Mouse (Mus musculus): ENCODE measurements around the gene Grk5. TPM values are rescaled to one million over a fixed set of nuclear protein-coding genes. Genes with fewer than 3 reads are reported as not detected.
A peak's percentile ranks its signal among the peaks of the same experiment; 100 is the strongest.

The Grk5 gene
- polyA plus RNA-seq, 1 experiment from 2014 or later: 4.0 TPM

DNA sequence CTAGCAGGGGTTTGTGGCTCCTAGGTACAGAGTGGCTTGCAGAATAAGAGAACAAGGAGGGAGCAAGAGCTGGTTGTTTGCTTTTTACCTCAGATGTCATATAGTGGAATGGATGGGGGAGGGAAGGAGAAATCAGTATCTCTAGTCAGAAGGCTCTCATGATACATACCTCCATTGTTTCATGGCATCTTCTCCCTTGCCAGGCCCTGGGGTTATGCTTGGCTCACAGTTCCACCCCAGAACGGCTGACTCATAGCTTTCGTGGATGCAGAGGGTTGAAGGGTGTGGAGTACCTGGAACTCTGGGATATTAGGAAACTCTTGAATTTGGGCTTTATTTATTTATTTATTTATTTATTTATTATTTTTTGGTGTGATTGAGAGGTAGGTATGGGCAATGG, 84.0 kb downstream of the Grk5 start:
- no peak overlapping the region for H3K27ac ChIP-seq
- 100% methylated on average over 2 of the region's 2 CpGs for WGBS (ENCODE audit: missing documents)
- H3K79me2 ChIP-seq (ENCODE audit: inconsistent target): no peaks in the 10 kb centered on the region
- H3K36me3 ChIP-seq (ENCODE audit: inconsistent target): no peaks in the 10 kb centered on the region
- no peak overlapping the region for H3K4me3 ChIP-seq (ENCODE audit: inconsistent target)

- Histone ChIP-seq H3K36me3 (ENCODE audit: inconsistent target) (no peaks in the 10 kb centered on the region), H3K27ac (no peak overlapping the region), H3K4me3 (ENCODE audit: inconsistent target) (no peak overlapping the region), H3K79me2 (ENCODE audit: inconsistent target) (no peaks in the 10 kb centered on the region)
- WGBS (ENCODE audit: missing documents): 100% methylated on average over 1 of the region's 1 CpGs
These were observed 90.0 kb downstream of the Grk5 start for GRCm38 (mm10) chr19:60979581-60979980.

DNA sequence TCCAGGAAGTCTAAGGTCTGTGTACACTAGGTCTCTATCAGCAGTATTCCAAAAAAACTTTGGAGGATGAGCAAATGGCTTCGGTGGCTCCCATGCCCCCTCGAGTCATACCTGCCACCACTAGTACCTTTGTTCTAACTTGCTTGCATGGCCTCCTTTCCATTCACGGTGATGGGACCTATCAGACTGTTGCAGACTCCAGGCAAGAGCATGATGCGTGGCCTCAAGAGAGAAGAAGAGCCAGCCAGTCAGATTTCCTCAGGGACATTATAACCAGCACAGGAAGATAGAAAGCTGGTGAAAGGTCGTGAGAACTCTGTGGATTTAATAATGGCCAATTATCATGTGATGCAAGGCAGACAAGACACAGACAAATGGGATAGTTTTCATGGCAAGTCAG, 91.8 kb downstream of the Grk5 start:
- Histone ChIP-seq H3K36me3 (ENCODE audit: inconsistent target) (no peaks in the 10 kb centered on the region), H3K79me2 (ENCODE audit: inconsistent target) (no peaks in the 10 kb centered on the region), H3K27ac (peak overlapping the region; percentile 34), H3K4me3 (ENCODE audit: inconsistent target) (no peak overlapping the region)
- 96% methylated on average over 5 of the region's 5 CpGs for WGBS (ENCODE audit: missing documents)

GRCm38 (mm10) chr19:60981894-60982293, 92.3 kb downstream of the Grk5 start:
- H3K27ac ChIP-seq: peak overlapping the region; percentile 34
- H3K4me3 ChIP-seq (ENCODE audit: inconsistent target): no peak overlapping the region
- WGBS (ENCODE audit: missing documents): 19% methylated on average over 2 of the region's 2 CpGs

DNA sequence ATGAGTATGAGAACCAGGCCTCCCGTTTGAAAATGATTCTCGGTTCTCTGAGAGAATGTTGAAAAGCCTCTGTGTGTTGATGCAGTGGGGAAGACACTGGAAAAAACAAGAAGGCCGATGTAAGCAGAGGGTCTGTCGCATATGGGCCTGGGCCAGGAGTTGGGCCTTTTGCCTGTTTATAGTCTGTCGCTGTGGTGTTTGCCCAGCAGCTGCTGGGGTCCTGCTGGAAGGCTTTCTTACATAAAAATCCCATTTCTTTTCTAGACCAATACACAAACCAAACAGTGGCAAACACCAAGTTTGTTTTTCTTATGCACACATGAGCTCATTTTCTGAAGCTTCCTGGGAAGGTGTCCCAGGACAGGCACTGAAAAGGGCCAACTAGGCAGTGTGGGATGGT, 100.2 kb downstream of the Grk5 start:
- Histone ChIP-seq H3K27ac (no peak overlapping the region), H3K4me3 (ENCODE audit: inconsistent target) (no peak overlapping the region), H3K36me3 (ENCODE audit: inconsistent target) (no peaks in the 10 kb centered on the region), H3K79me2 (ENCODE audit: inconsistent target) (no peaks in the 10 kb centered on the region)
- 95% methylated on average over 5 of the region's 5 CpGs for WGBS (ENCODE audit: missing documents)

More at GRCm38 (mm10) chr19:60981894-60982293, 92.3 kb downstream of the Grk5 start:
- no peaks in the 10 kb centered on the region for H3K79me2 ChIP-seq (ENCODE audit: inconsistent target)
- H3K36me3 ChIP-seq (ENCODE audit: inconsistent target): no peaks in the 10 kb centered on the region

DNA sequence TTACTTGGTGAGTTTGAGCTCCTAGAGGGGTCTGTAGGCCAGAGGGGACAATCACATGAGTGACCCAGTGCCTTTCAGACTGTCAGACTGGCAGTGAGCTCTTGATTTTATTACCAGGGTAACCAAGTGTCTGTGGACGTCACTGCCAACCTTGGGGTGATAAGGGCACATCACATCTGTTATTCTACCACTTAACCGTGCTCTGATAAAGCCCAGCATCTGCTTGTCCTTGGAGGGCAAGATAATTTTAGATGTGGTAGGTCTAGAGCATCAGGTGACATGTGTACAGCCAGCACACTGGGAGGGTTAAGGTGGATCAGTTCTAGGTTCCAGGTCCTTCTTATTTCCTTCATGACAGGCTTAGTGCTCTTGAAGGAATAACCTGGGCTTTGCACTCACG, 104.7 kb downstream of the Grk5 start:
- Histone ChIP-seq H3K36me3 (ENCODE audit: inconsistent target) (no peaks in the 10 kb centered on the region), H3K27ac (no peak overlapping the region), H3K79me2 (ENCODE audit: inconsistent target) (no peaks in the 10 kb centered on the region), H3K4me3 (ENCODE audit: inconsistent target) (no peak overlapping the region)
- WGBS (ENCODE audit: missing documents): 97% methylated on average over 3 of the region's 3 CpGs

GRCm38 (mm10) chr19:60994845-60995244, 105.3 kb downstream of the Grk5 start:
- 95% methylated on average over 2 of the region's 2 CpGs for WGBS (ENCODE audit: missing documents)
- Histone ChIP-seq H3K4me3 (ENCODE audit: inconsistent target) (no peak overlapping the region), H3K79me2 (ENCODE audit: inconsistent target) (no peaks in the 10 kb centered on the region)

DNA sequence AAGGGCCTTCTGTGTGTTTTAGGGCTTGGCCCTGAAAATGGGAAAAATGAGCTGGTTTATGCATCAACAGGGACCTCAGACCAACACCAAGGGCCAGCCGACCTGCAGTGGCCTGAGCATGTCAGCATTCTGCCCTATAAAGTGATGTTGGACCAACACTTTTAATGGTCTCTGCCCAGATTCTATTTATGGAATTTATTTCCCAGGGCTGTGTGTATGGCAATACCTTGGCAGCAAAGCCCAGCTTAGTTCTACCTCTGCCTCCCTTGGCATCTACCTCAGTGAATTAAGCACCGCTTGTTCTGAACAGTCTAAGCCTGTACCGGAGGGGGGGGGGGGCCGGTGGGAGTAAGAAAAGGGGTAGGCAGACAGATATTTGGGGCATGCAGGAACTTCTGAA, 108.2 kb downstream of the Grk5 start:
- Histone ChIP-seq H3K27ac (no peak overlapping the region), H3K79me2 (ENCODE audit: inconsistent target) (no peaks in the 10 kb centered on the region), H3K4me3 (ENCODE audit: inconsistent target) (no peak overlapping the region), H3K36me3 (ENCODE audit: inconsistent target) (no peaks in the 10 kb centered on the region)
- WGBS (ENCODE audit: missing documents): 86% methylated on average over 4 of the region's 4 CpGs

More at GRCm38 (mm10) chr19:60994845-60995244, 105.3 kb downstream of the Grk5 start:
- no peaks in the 10 kb centered on the region for H3K36me3 ChIP-seq (ENCODE audit: inconsistent target)
- H3K27ac ChIP-seq: no peak overlapping the region

DNA sequence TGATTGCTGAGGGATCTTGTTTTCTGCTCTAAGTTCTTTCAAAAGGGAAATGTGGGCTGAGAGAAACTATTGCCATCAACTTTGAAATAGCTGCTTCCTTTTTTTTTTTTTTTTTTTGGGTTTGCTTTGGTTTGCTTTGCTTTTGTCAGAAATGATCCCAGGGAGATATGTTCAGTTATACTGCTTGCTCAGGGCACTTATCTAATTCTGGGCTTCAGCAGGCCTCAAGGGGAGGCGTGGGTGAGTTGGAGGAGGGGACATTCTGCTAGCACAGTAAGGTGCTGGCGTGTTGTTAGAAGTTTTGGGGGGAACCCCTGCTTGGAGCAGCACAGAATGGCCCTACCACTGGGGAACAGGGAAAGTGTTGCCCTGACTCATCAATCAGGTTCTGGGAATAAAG, 110.1 kb downstream of the Grk5 start:
- peak overlapping the region; percentile 57 for H3K27ac ChIP-seq
- no peak overlapping the region for H3K4me3 ChIP-seq (ENCODE audit: inconsistent target)
- WGBS (ENCODE audit: missing documents): 48% methylated on average over 2 of the region's 2 CpGs
- no peaks in the 10 kb centered on the region for H3K36me3 ChIP-seq (ENCODE audit: inconsistent target)
- no peaks in the 10 kb centered on the region for H3K79me2 ChIP-seq (ENCODE audit: inconsistent target)

DNA sequence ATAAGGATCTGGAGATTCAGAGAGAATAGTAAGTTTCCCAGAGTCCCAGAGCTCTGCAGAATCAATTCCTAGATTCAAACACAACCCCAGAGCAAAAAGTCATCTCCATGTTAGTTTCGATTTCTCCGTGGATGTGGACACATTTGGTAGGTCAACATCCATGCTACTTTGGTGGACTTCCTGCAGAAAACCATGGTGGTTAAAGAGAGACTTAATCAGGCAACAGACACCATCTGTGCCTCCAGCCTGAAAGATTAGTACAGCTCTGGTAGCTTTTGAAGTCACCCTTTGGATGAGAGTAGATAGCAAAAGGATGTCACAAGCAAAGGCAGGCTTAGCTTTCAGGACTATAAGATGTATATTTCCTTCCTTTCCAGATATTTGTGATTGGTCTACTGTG, 111.4 kb downstream of the Grk5 start:
- no peaks in the 10 kb centered on the region for H3K79me2 ChIP-seq (ENCODE audit: inconsistent target)
- WGBS (ENCODE audit: missing documents): 94% methylated on average over 2 of the region's 2 CpGs
- H3K4me3 ChIP-seq (ENCODE audit: inconsistent target): no peak overlapping the region
- no peaks in the 10 kb centered on the region for H3K36me3 ChIP-seq (ENCODE audit: inconsistent target)
- no peak overlapping the region for H3K27ac ChIP-seq

DNA sequence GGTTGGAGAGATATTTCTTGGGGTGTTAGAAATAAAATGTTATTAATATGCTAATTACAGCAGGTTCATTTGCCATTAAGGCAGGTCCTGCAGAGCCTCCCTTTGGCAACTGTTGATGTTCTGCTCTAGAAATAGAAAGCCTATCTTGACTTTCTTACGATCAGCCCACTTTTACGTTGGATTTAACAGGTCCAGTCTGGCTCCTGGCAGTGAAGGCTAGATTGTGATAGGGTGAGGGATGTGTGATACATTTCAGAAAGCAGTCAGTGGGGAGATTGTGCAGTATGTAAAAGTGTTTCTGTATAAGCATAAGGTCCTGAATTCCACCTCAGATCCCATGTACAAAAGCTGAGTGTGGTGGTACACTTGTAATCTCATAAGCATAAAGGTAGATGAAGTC, 119.7 kb downstream of the Grk5 start:
- no peak overlapping the region for H3K27ac ChIP-seq
- H3K4me3 ChIP-seq (ENCODE audit: inconsistent target): no peak overlapping the region
- WGBS (ENCODE audit: missing documents): 97% methylated on average over 2 of the region's 2 CpGs
- no peaks in the 10 kb centered on the region for H3K36me3 ChIP-seq (ENCODE audit: inconsistent target)
- no peaks in the 10 kb centered on the region for H3K79me2 ChIP-seq (ENCODE audit: inconsistent target)

GRCm38 (mm10) chr19:61017477-61018266, 128.1 kb downstream of the Grk5 start:
- H3K36me3 ChIP-seq (ENCODE audit: inconsistent target): no peaks in the 10 kb centered on the region
- no peaks in the 10 kb centered on the region for H3K79me2 ChIP-seq (ENCODE audit: inconsistent target)
- no peak overlapping the region for H3K4me3 ChIP-seq (ENCODE audit: inconsistent target)
- 14% methylated on average over 1 of the region's 1 CpGs for WGBS (ENCODE audit: missing documents)
- H3K27ac ChIP-seq: peak overlapping the region; percentile 21

- 73% methylated on average over 2 of the region's 2 CpGs for WGBS (ENCODE audit: missing documents)
- Histone ChIP-seq H3K4me3 (ENCODE audit: inconsistent target) (no peak overlapping the region), H3K79me2 (ENCODE audit: inconsistent target) (no peaks in the 10 kb centered on the region), H3K36me3 (ENCODE audit: inconsistent target) (no peaks in the 10 kb centered on the region), H3K27ac (no peak overlapping the region)
These were observed 132.0 kb downstream of the Grk5 start for GRCm38 (mm10) chr19:61021502-61021901.

- Histone ChIP-seq H3K36me3 (ENCODE audit: inconsistent target) (no peaks in the 10 kb centered on the region), H3K27ac (no peak overlapping the region), H3K4me3 (ENCODE audit: inconsistent target) (no peak overlapping the region), H3K79me2 (ENCODE audit: inconsistent target) (no peaks in the 10 kb centered on the region)
- 74% methylated on average over 3 of the region's 3 CpGs for WGBS (ENCODE audit: missing documents)
These were observed 132.5 kb downstream of the Grk5 start for GRCm38 (mm10) chr19:61021939-61022566.

- Histone ChIP-seq H3K27ac (no peak overlapping the region), H3K36me3 (ENCODE audit: inconsistent target) (no peaks in the 10 kb centered on the region), H3K4me3 (ENCODE audit: inconsistent target) (no peak overlapping the region), H3K79me2 (ENCODE audit: inconsistent target) (no peaks in the 10 kb centered on the region)
- 69% methylated on average over 2 of the region's 2 CpGs for WGBS (ENCODE audit: missing documents)
These were observed 142.0 kb downstream of the Grk5 start for GRCm38 (mm10) chr19:61031570-61031969.
